Mouse (Mus musculus): ENCODE data around the gene Col6a2. TPM values are rescaled to one million over a fixed set of nuclear protein-coding genes. Genes with fewer than 3 reads are reported as not detected.
A peak's percentile ranks its signal among the peaks of the same experiment; 100 is the strongest.

Col6a2 gene
- polyA plus RNA-seq, 1 experiment from 2014 or later: 11.6 TPM

- H3K27me3 ChIP-seq (ENCODE audit: control insufficient read depth, insufficient read depth, low read length): no peaks in the 10 kb centered on the region
- 0 out of 2 replicates have a peak, but pooled peaks cover 2% of the 10 kb centered on the region for H3K4me1 ChIP-seq (ENCODE audit: control insufficient read depth, insufficient read depth, low read length)
- no peak overlapping the region for H3K4me2 ChIP-seq
- H3K27ac ChIP-seq (ENCODE audit: low read depth, low read length): no peak overlapping the region
- no peaks in the 10 kb centered on the region for H3K36me3 ChIP-seq (ENCODE audit: control insufficient read depth, insufficient read depth, low read length)
- H3K9me3 ChIP-seq (replicated peaks; ENCODE audit: control insufficient read depth, low read length): no peaks in the 10 kb centered on the region
- no peak for ATAC-seq (replicated peaks; ENCODE audit: insufficient number of reproducible peaks, low FRiP score, low TSS enrichment)
- no peak overlapping the region for H3K4me3 ChIP-seq (ENCODE audit: low read depth, low read length)
- 68% methylated on average over 9 of the region's 9 CpGs for WGBS (ENCODE audit: insufficient replicate concordance)
- peak overlapping the region; percentile 10; the same call in 1 of the 2 replicates for H3K9ac ChIP-seq (ENCODE audit: low read depth, low read length)
Observed at GRCm38 (mm10) chr10:76642628-76643434, 19.4 kb upstream of the Col6a2 start.

GRCm38 (mm10) chr10:76641894-76642627 is 18.6 kb upstream of the Col6a2 start:
- H3K4me1 ChIP-seq (ENCODE audit: control insufficient read depth, insufficient read depth, low read length): 0 out of 2 replicates have a peak, but pooled peaks cover 2% of the 10 kb centered on the region

GRCm38 (mm10) chr10:76639952-76640351 is 16.5 kb upstream of the Col6a2 start:
- ATAC-seq (replicated peaks; ENCODE audit: insufficient number of reproducible peaks, low FRiP score, low TSS enrichment): no peak
- no peak overlapping the region for H3K4me2 ChIP-seq
- no peaks in the 10 kb centered on the region for H3K27me3 ChIP-seq (ENCODE audit: control insufficient read depth, insufficient read depth, low read length)
- 89% methylated on average over 2 of the region's 2 CpGs for WGBS (ENCODE audit: insufficient replicate concordance)
- no peaks in the 10 kb centered on the region for H3K9me3 ChIP-seq (replicated peaks; ENCODE audit: control insufficient read depth, low read length)
- no peak overlapping the region for H3K27ac ChIP-seq (ENCODE audit: low read depth, low read length)
- peaks cover 3% of the 10 kb centered on the region for H3K4me1 ChIP-seq (ENCODE audit: control insufficient read depth, insufficient read depth, low read length)
- H3K4me3 ChIP-seq (ENCODE audit: low read depth, low read length): no peak overlapping the region
- no peaks in the 10 kb centered on the region for H3K36me3 ChIP-seq (ENCODE audit: control insufficient read depth, insufficient read depth, low read length)
- no peak overlapping the region for H3K9ac ChIP-seq (ENCODE audit: low read depth, low read length)

More at GRCm38 (mm10) chr10:76641894-76642627, 18.6 kb upstream of the Col6a2 start:
- no peak overlapping the region for H3K9ac ChIP-seq (ENCODE audit: low read depth, low read length)
- no peak overlapping the region for H3K4me3 ChIP-seq (ENCODE audit: low read depth, low read length)
- WGBS (ENCODE audit: insufficient replicate concordance): 81% methylated on average over 13 of the region's 13 CpGs
- H3K9me3 ChIP-seq (replicated peaks; ENCODE audit: control insufficient read depth, low read length): no peaks in the 10 kb centered on the region
- no peak overlapping the region for H3K4me2 ChIP-seq
- no peaks in the 10 kb centered on the region for H3K36me3 ChIP-seq (ENCODE audit: control insufficient read depth, insufficient read depth, low read length)
- no peaks in the 10 kb centered on the region for H3K27me3 ChIP-seq (ENCODE audit: control insufficient read depth, insufficient read depth, low read length)
- no peak overlapping the region for H3K27ac ChIP-seq (ENCODE audit: low read depth, low read length)
- no peak for ATAC-seq (replicated peaks; ENCODE audit: insufficient number of reproducible peaks, low FRiP score, low TSS enrichment)

GRCm38 (mm10) chr10:76636601-76637000 is 13.2 kb upstream of the Col6a2 start:
- no peak overlapping the region for H3K4me2 ChIP-seq
- H3K9ac ChIP-seq (ENCODE audit: low read depth, low read length): no peak overlapping the region
- H3K27ac ChIP-seq (ENCODE audit: low read depth, low read length): no peak overlapping the region
- WGBS (ENCODE audit: insufficient replicate concordance): 79% methylated on average over 4 of the region's 4 CpGs
- no peaks in the 10 kb centered on the region for H3K36me3 ChIP-seq (ENCODE audit: control insufficient read depth, insufficient read depth, low read length)
- H3K27me3 ChIP-seq (ENCODE audit: control insufficient read depth, insufficient read depth, low read length): no peaks in the 10 kb centered on the region
- H3K9me3 ChIP-seq (replicated peaks; ENCODE audit: control insufficient read depth, low read length): no peaks in the 10 kb centered on the region
- no peak for ATAC-seq (replicated peaks; ENCODE audit: insufficient number of reproducible peaks, low FRiP score, low TSS enrichment)
- peaks cover 8% of the 10 kb centered on the region for H3K4me1 ChIP-seq (ENCODE audit: control insufficient read depth, insufficient read depth, low read length)
- H3K4me3 ChIP-seq (ENCODE audit: low read depth, low read length): no peak overlapping the region

- Histone ChIP-seq H3K4me3 (ENCODE audit: low read depth, low read length) (no peak overlapping the region), H3K4me1 (ENCODE audit: control insufficient read depth, insufficient read depth, low read length) (peaks cover 8% of the 10 kb centered on the region), H3K9ac (ENCODE audit: low read depth, low read length) (no peak overlapping the region), H3K9me3 (replicated peaks; ENCODE audit: control insufficient read depth, low read length) (no peaks in the 10 kb centered on the region), H3K36me3 (ENCODE audit: control insufficient read depth, insufficient read depth, low read length) (no peaks in the 10 kb centered on the region), H3K27ac (ENCODE audit: low read depth, low read length) (no peak overlapping the region), H3K27me3 (ENCODE audit: control insufficient read depth, insufficient read depth, low read length) (no peaks in the 10 kb centered on the region), H3K4me2 (no peak overlapping the region)
- 0 out of 2 replicates have a peak, but pooled peaks have one; percentile 22 for ATAC-seq (replicated peaks; ENCODE audit: insufficient number of reproducible peaks, low FRiP score, low TSS enrichment)
- 53% methylated on average over 3 of the region's 3 CpGs for WGBS (ENCODE audit: insufficient replicate concordance)
Observed at GRCm38 (mm10) chr10:76636026-76636425, 12.6 kb upstream of the Col6a2 start.

- no peak for ATAC-seq (replicated peaks; ENCODE audit: insufficient number of reproducible peaks, low FRiP score, low TSS enrichment)
- peaks cover 8% of the 10 kb centered on the region for H3K4me1 ChIP-seq (ENCODE audit: control insufficient read depth, insufficient read depth, low read length)
- no peaks in the 10 kb centered on the region for H3K27me3 ChIP-seq (ENCODE audit: control insufficient read depth, insufficient read depth, low read length)
- 72% methylated on average over 5 of the region's 5 CpGs for WGBS (ENCODE audit: insufficient replicate concordance)
- H3K9me3 ChIP-seq (replicated peaks; ENCODE audit: control insufficient read depth, low read length): no peaks in the 10 kb centered on the region
- no peak overlapping the region for H3K9ac ChIP-seq (ENCODE audit: low read depth, low read length)
- H3K36me3 ChIP-seq (ENCODE audit: control insufficient read depth, insufficient read depth, low read length): no peaks in the 10 kb centered on the region
- H3K4me3 ChIP-seq (ENCODE audit: low read depth, low read length): no peak overlapping the region
- H3K27ac ChIP-seq (ENCODE audit: low read depth, low read length): no peak overlapping the region
- H3K4me2 ChIP-seq: no peak overlapping the region
Observed at GRCm38 (mm10) chr10:76634584-76634983, 11.2 kb upstream of the Col6a2 start.

GRCm38 (mm10) chr10:76634094-76634571 is 10.7 kb upstream of the Col6a2 start:
- Histone ChIP-seq H3K27me3 (ENCODE audit: control insufficient read depth, insufficient read depth, low read length) (no peaks in the 10 kb centered on the region), H3K36me3 (ENCODE audit: control insufficient read depth, insufficient read depth, low read length) (no peaks in the 10 kb centered on the region), H3K9me3 (replicated peaks; ENCODE audit: control insufficient read depth, low read length) (no peaks in the 10 kb centered on the region), H3K4me1 (ENCODE audit: control insufficient read depth, insufficient read depth, low read length) (peaks cover 8% of the 10 kb centered on the region), H3K27ac (ENCODE audit: low read depth, low read length) (no peak overlapping the region), H3K4me3 (ENCODE audit: low read depth, low read length) (no peak overlapping the region), H3K9ac (ENCODE audit: low read depth, low read length) (no peak overlapping the region), H3K4me2 (no peak overlapping the region)
- WGBS (ENCODE audit: insufficient replicate concordance): 66% methylated on average over 7 of the region's 7 CpGs
- ATAC-seq (replicated peaks; ENCODE audit: insufficient number of reproducible peaks, low FRiP score, low TSS enrichment): no peak

GRCm38 (mm10) chr10:76632630-76633029 is 9.2 kb upstream of the Col6a2 start:
- H3K4me1 ChIP-seq (ENCODE audit: control insufficient read depth, insufficient read depth, low read length): peaks cover 8% of the 10 kb centered on the region
- ATAC-seq (replicated peaks; ENCODE audit: insufficient number of reproducible peaks, low FRiP score, low TSS enrichment): no peak
- no peaks in the 10 kb centered on the region for H3K9me3 ChIP-seq (replicated peaks; ENCODE audit: control insufficient read depth, low read length)
- 62% methylated on average over 8 of the region's 8 CpGs for WGBS (ENCODE audit: insufficient replicate concordance)
- H3K36me3 ChIP-seq (ENCODE audit: control insufficient read depth, insufficient read depth, low read length): no peaks in the 10 kb centered on the region
- H3K4me2 ChIP-seq: no peak overlapping the region
- no peaks in the 10 kb centered on the region for H3K27me3 ChIP-seq (ENCODE audit: control insufficient read depth, insufficient read depth, low read length)
- no peak overlapping the region for H3K9ac ChIP-seq (ENCODE audit: low read depth, low read length)
- no peak overlapping the region for H3K27ac ChIP-seq (ENCODE audit: low read depth, low read length)
- no peak overlapping the region for H3K4me3 ChIP-seq (ENCODE audit: low read depth, low read length)
